Mouse (Mus musculus) liver, embryonic 11.5 days (tissue): ENCODE measurements at regions not wholly inside any gene's neighbourhood (a gene's known extent, or its start where the extent isn't known, plus 50 kb on each side); places are given as distances from the start of the nearest gene placed in this dataset.
"Not testable (repeated sequence)": the region's sequence is repeated elsewhere in the genome, so short reads cannot be mapped to it uniquely, and the experiment has no call there.

Source experiments
- ATAC-seq: fragments of 200-750 bp; cut with Nextera tagmentation; replicated peaks from 2 replicates; pipeline ENCODE4 v1.8.0; 2017; ENCODE audit warnings: moderate number of reproducible peaks, mild to moderate bottlenecking, moderate TSS enrichment, moderate library complexity; ENCODE audit not compliant: low FRiP score
- DNase-seq: peaks from one replicate; pipeline ENCODE4 v3.0.0-alpha.2; 2017; ENCODE audit warnings: low spot score
- H3K27ac ChIP-seq: fragments of 300-500 bp; sonication (generic); 2 replicates; pipeline ENCODE4 v1.5.1; 2014; ENCODE audit warnings: mild to moderate bottlenecking, low read depth, low read length, control low read depth
- H3K27me3 ChIP-seq: fragments of 300-500 bp; sonication (generic); replicated peaks from 2 replicates; pipeline ENCODE4 v1.6.1; 2014; ENCODE audit warnings: low read length, mixed read lengths; ENCODE audit not compliant: control insufficient read depth, insufficient read depth
- H3K36me3 ChIP-seq: fragments of 300-500 bp; sonication (generic); 2 replicates; pipeline ENCODE4 v1.6.1; 2014; ENCODE audit warnings: mild to moderate bottlenecking, low read length, moderate library complexity, mixed read lengths; ENCODE audit not compliant: control insufficient read depth, insufficient read depth
- H3K4me1 ChIP-seq: fragments of 300-500 bp; sonication (generic); replicated peaks from 2 replicates; pipeline ENCODE4 v1.6.1; 2014; ENCODE audit warnings: low read length, mixed read lengths; ENCODE audit not compliant: control insufficient read depth, insufficient read depth
- H3K4me2 ChIP-seq: fragments of 300-500 bp; sonication (generic); 2 replicates; pipeline ENCODE4 v1.6.1; 2014; ENCODE audit warnings: mild to moderate bottlenecking, control low read depth, moderate library complexity
- H3K4me3 ChIP-seq: fragments of 300-500 bp; sonication (generic); 2 replicates; pipeline ENCODE4 v1.5.1; 2014; ENCODE audit warnings: low read depth, low read length, control low read depth
- H3K9ac ChIP-seq: fragments of 300-500 bp; sonication (generic); 2 replicates; pipeline ENCODE4 v1.6.1; 2014; ENCODE audit warnings: low read depth, low read length, control low read depth
- H3K9me3 ChIP-seq: fragments of 300-500 bp; sonication (generic); 2 replicates; pipeline ENCODE4 v1.6.1; 2016; ENCODE audit warnings: low read length, inconsistent platforms, mixed read lengths; ENCODE audit not compliant: control insufficient read depth
- WGBS: fragments of 180-500 bp; shearing (Covaris S2); extraction: QIAGEN DNeasy Blood & Tissue Kit; methylation state at CpG from one replicate; pipeline ENCODE4 v1.1.7; 2014; 5-methylcytosine and 5-hydroxymethylcytosine counted together

GRCm38 (mm10) chr19:27627626-27628025 is 198.0 kb upstream of the Pum3 start:
- no peak overlapping the region for H3K9ac ChIP-seq
- no peaks in the 10 kb centered on the region for H3K36me3 ChIP-seq
- no peak overlapping the region for H3K27ac ChIP-seq
- no peak overlapping the region for H3K4me3 ChIP-seq
- DNase-seq (no peak), ATAC-seq (no peak)
- no peaks in the 10 kb centered on the region for H3K9me3 ChIP-seq
- WGBS = 91% methylated on average over 1 of the region's 1 CpGs
- H3K4me1 ChIP-seq = no peaks in the 10 kb centered on the region
- no peak overlapping the region for H3K4me2 ChIP-seq
- H3K27me3 ChIP-seq = no peaks in the 10 kb centered on the region

- H3K4me1 ChIP-seq = no peaks in the 10 kb centered on the region
- 43% methylated on average over 5 of the region's 5 CpGs for WGBS
- no peaks in the 10 kb centered on the region for H3K9me3 ChIP-seq
- no peak overlapping the region for H3K9ac ChIP-seq
- no peak overlapping the region for H3K27ac ChIP-seq
- no peaks in the 10 kb centered on the region for H3K27me3 ChIP-seq
- no peak overlapping the region for H3K4me2 ChIP-seq
- no peak for DNase-seq
- no peaks in the 10 kb centered on the region for H3K36me3 ChIP-seq
- H3K4me3 ChIP-seq = no peak overlapping the region
- no peak for ATAC-seq
Measured at GRCm38 (mm10) chr19:27617522-27617921, 187.9 kb upstream of the Pum3 start.

DNA sequence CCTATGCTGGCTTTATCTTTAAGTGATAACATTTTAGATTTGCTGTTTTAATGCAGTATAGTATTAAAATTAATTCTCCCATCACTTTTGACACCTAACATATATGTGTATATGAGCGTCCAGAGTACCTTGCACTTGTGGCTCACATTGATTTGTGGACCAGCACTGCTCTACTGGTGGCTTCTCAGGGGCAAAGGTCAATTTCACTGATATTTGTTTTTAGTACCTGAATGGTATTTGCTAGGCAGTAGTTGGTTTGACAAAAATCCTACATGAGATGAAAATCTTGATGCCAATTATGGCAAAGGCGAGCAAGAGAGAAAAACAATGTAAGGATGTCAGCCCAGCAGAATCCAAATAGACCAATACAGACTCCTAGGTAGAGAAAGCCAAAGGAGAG is 177.3 kb upstream of the Pum3 start:
- ATAC-seq (no peak), DNase-seq (no peak)
- 74% methylated on average over 2 of the region's 2 CpGs for WGBS
- H3K4me1 ChIP-seq = no peaks in the 10 kb centered on the region
- H3K27ac ChIP-seq = no peak overlapping the region
- H3K4me2 ChIP-seq = no peak overlapping the region
- no peaks in the 10 kb centered on the region for H3K9me3 ChIP-seq
- H3K36me3 ChIP-seq = no peaks in the 10 kb centered on the region
- H3K9ac ChIP-seq = no peak overlapping the region
- H3K4me3 ChIP-seq = no peak overlapping the region
- H3K27me3 ChIP-seq = no peaks in the 10 kb centered on the region

GRCm38 (mm10) chr19:27603296-27603695 is 173.7 kb upstream of the Pum3 start:
- H3K9ac ChIP-seq = no peak overlapping the region
- no peaks in the 10 kb centered on the region for H3K27me3 ChIP-seq
- no peak overlapping the region for H3K4me3 ChIP-seq
- no peak for DNase-seq
- no peaks in the 10 kb centered on the region for H3K36me3 ChIP-seq
- 28% methylated on average over 8 of the region's 8 CpGs for WGBS
- no peak overlapping the region for H3K4me2 ChIP-seq
- H3K4me1 ChIP-seq = no peaks in the 10 kb centered on the region
- H3K27ac ChIP-seq = no peak overlapping the region
- ATAC-seq = no peak
- H3K9me3 ChIP-seq = no peaks in the 10 kb centered on the region

- Histone ChIP-seq H3K9me3 (no peaks in the 10 kb centered on the region), H3K4me3 (no peak overlapping the region), H3K27me3 (no peaks in the 10 kb centered on the region), H3K27ac (no peak overlapping the region), H3K4me2 (no peak overlapping the region), H3K9ac (no peak overlapping the region), H3K4me1 (no peaks in the 10 kb centered on the region), H3K36me3 (no peaks in the 10 kb centered on the region)
- DNase-seq = no peak
- no peak for ATAC-seq
- WGBS = 75% methylated on average over 3 of the region's 3 CpGs
Measured at GRCm38 (mm10) chr19:27601551-27601950, 171.9 kb upstream of the Pum3 start.

DNA sequence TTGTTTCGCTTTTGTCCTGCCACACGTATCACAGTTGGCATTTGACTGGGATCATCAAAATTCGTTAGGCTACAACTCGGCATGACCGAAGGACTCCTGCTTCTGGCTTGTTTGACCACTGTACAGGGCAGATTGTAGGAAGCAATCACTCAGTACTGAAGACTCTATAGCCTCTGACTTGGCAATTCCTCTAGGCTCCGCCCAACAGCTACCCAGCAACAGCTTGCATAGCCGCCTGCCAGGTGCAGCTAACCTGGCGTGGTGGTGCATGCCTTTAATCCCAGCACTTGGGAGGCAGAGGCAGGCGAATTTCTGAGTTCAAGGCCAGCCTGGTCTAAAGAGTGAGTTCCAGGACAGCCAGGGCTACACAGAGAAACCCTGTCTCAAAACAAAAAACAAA is 170.8 kb upstream of the Pum3 start:
- not testable (repeated sequence) for H3K4me3 ChIP-seq, H3K27me3 ChIP-seq, H3K4me1 ChIP-seq, H3K9me3 ChIP-seq, H3K27ac ChIP-seq, ATAC-seq, H3K36me3 ChIP-seq, DNase-seq, H3K4me2 ChIP-seq, H3K9ac ChIP-seq
- 77% methylated on average over 9 of the region's 9 CpGs for WGBS

- 56% methylated on average over 10 of the region's 10 CpGs for WGBS
- no peak for DNase-seq
- no peak for ATAC-seq
Measured at GRCm38 (mm10) chr19:27599639-27600308, 170.1 kb upstream of the Pum3 start.

DNA sequence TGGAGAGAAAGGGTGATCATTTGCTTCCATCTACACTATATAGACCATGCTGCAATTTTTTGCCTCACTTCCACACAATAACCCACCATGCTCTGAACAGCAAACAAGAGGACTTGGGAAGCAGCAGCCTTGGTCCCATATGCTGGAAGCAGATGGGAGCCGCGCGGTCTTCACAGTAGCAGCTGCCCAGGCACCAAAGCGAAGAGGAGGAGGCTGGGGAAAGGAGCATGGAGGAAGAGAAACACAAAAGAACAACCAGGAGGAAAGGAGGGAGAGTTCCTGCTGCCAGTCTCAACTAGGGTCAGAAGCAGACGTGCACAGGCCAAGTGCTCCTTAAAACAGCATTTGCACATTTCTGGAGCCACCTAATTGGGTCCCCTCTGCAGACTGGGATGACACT is 168.7 kb upstream of the Pum3 start:
- no peak overlapping the region for H3K4me3 ChIP-seq
- H3K27me3 ChIP-seq = no peaks in the 10 kb centered on the region
- H3K4me2 ChIP-seq = no peak overlapping the region
- H3K27ac ChIP-seq = no peak overlapping the region
- H3K9me3 ChIP-seq = no peaks in the 10 kb centered on the region
- H3K36me3 ChIP-seq = no peaks in the 10 kb centered on the region
- ATAC-seq (no peak), DNase-seq (no peak)
- WGBS = 86% methylated on average over 5 of the region's 5 CpGs
- no peaks in the 10 kb centered on the region for H3K4me1 ChIP-seq
- H3K9ac ChIP-seq = no peak overlapping the region

More at GRCm38 (mm10) chr19:27599639-27600308, 170.1 kb upstream of the Pum3 start:
- Histone ChIP-seq H3K27me3 (no peaks in the 10 kb centered on the region), H3K27ac (no peak overlapping the region), H3K9ac (no peak overlapping the region), H3K36me3 (no peaks in the 10 kb centered on the region), H3K4me2 (no peak overlapping the region), H3K4me3 (no peak overlapping the region), H3K9me3 (no peaks in the 10 kb centered on the region), H3K4me1 (no peaks in the 10 kb centered on the region)

DNA sequence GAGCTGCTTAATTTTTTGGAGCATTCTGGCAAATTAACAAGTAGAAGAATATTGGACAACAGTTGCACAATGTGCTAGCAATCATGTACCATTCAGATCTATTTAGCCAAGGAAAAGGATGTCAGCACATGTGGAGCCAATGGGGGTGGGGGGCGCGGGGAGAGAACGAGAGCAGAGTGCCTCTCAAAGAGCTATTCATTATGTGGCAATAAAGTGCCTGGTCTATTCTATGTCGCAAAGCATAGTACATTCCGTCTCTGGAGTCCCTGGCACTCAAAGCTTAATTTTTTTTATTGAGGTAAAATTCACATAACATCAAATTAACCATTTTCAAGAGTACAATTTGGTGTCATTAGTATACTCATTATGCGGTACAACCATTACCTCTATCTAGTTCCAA is 155.9 kb upstream of the Pum3 start:
- ATAC-seq = no peak
- H3K4me3 ChIP-seq = no peak overlapping the region
- H3K9ac ChIP-seq = no peak overlapping the region
- 90% methylated on average over 6 of the region's 6 CpGs for WGBS
- H3K4me1 ChIP-seq = peaks cover 17% of the 10 kb centered on the region
- H3K27me3 ChIP-seq = no peaks in the 10 kb centered on the region
- no peak overlapping the region for H3K4me2 ChIP-seq
- H3K9me3 ChIP-seq = no peaks in the 10 kb centered on the region
- DNase-seq = no peak
- no peak overlapping the region for H3K27ac ChIP-seq
- no peaks in the 10 kb centered on the region for H3K36me3 ChIP-seq
